Mouse (Mus musculus) megakaryocyte, embryonic 14.5 days (primary cell): ENCODE data around the gene B4galnt4.

Experiments used
- FLI1 ChIP-seq: IDR thresholded peaks from 2 replicates; pipeline ENCODE4 v1.6.1; 2012; ENCODE audit warnings: low read length, inconsistent platforms, mixed read lengths
- GATA1 ChIP-seq: IDR thresholded peaks from 3 replicates; pipeline ENCODE4 v1.6.1; 2012; ENCODE audit warnings: mixed read lengths, low read length, inconsistent platforms, borderline replicate concordance

- TF ChIP-seq GATA1 = no peak
- no peak for TF ChIP-seq FLI1
Observed at GRCm38 (mm10) chr7:141087894-141088293, 27.0 kb downstream of the B4galnt4 start.
